Mouse (Mus musculus): ENCODE results near the gene Rasl11a.

The Rasl11a gene

DNA sequence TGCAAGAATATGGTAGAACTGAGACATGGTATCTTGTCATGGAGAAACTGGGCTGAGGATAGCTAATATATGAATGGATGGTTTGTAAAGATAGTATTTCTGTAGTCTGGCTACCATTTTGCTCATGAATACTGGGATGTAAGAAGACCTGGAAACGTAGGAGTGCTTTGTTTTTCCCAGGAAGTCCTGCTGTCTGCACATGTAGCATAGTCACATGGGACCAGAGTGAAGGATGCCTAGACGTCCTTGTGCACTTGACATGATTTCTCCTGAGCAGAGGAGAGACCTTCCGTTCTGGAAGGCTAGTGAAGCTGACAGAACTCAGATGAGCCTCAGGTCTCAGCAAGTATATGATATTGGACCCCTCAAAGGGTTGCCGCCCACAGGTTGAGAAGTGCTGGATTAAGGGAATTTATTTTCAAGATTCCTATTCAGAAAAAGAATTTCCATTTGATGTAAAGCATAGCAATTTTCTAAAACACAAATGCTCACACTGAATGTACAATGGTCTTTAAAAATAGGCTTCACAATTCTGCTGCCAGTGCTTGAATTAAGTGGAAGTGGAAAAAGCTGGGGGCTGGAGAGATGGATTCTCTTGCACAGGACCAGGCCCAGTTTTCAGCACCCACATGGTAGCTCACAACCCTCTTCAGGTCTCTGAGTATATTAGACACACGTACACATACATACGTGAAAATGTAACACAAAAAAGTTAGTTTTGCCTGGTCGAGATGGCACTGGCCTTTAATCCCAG lies 6.7 kb upstream of the Rasl11a start:
- no peak for TF ChIP-seq GATA4 (IDR thresholded peaks at IDR 0.05; ENCODE audit: insufficient replicate concordance, low read length)

DNA sequence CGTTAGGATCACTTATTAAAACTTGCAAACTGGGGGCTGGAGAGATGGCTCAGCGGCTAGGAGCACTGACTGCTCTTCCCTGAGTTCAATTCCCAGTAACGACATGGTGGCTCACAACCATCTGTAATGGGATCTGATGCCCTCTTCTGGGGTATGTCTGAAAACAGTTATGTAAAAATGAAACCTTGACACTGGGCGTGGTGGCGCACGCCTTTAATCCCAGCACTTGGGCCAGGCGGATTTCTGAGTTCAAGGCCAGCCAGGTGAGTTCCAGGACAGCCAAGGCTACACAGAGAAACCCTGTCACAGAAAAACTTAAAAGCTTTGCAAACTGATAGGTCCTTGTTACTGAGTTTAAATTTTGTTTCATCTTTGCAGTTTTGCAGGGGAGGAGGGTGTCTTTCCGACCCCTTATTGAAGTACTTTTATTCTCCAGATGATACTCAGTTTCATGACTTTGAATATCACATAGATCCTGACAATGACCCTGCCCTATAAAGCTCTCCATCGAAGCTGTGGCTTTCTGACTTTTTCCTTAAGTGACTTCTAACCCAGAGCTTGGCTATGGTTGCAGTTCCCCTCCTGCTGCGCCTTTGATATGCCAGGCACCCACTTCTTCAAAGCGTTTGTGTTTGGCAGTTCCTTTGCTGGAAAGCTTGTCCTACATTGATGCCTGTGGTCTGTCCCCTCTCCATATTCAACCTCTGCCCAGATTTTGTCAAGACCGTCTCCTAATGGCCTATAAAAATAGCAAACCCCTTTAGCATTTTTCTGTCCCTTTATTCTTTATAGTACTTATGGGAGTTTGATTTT lies 5.8 kb upstream of the Rasl11a start:
- no peak for TF ChIP-seq GATA4 (IDR thresholded peaks at IDR 0.05; ENCODE audit: insufficient replicate concordance, low read length)

DNA sequence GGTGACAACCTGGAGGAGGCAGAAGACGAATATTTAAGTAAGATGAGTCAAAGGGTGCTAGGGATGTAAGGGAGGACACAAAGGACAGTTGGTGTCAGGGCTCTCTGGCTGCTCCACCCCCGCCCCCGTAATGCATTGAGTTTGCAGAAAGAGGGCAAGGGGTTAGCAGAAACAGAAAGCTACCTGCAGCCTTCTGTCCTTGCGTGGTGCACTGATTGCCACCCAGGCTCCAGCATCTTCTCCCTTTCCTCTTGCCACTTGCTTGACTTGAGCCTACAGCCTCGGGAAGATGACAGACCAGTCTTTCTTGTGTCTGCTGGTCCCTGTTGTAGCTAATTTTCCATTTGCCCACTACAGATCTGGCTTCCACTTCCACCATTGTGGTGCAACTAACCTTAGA lies 5.1 kb upstream of the Rasl11a start:
- no peak for TF ChIP-seq GATA4 (IDR thresholded peaks at IDR 0.05; ENCODE audit: insufficient replicate concordance, low read length)

DNA sequence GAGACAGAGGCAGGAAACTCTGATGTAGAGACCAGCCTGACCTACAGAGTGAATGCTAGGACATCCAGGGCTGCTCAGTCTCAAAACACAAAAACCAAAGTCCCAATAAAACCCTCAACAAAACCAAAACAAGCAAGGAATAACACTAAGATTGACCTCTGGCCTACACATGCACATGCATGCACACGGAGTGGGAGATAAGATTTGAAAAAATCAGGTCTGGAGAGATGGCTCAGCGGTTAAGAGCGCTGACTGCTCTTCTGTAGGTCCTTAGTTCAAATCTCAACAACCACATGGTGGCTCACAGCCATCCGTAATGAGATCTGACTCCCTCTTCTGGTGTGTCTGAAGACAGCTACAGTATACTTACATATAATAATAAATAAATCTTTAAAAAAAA lies 4.4 kb upstream of the Rasl11a start:
- TF ChIP-seq GATA4 (IDR thresholded peaks at IDR 0.05; ENCODE audit: insufficient replicate concordance, low read length) = no peak

DNA sequence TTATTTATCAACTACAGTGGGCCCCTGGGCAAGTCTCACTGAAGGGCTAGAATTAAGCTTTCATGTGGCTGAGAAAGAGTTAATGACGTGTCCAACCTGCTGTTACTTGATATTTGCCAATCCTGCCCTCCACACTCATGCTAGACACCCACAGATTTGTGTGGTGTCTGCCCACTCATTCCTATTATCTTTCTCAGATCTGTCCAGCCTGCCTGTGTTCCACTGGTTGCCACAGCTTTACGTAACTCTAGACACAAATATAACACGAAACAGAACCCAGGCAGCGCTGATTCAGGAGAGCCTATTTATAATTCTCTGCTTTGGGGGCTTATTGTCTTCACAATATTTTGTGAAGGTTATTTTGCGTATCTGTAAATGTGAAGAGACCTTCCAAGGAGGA lies 3.6 kb upstream of the Rasl11a start:
- no peak for TF ChIP-seq GATA4 (IDR thresholded peaks at IDR 0.05; ENCODE audit: insufficient replicate concordance, low read length)

DNA sequence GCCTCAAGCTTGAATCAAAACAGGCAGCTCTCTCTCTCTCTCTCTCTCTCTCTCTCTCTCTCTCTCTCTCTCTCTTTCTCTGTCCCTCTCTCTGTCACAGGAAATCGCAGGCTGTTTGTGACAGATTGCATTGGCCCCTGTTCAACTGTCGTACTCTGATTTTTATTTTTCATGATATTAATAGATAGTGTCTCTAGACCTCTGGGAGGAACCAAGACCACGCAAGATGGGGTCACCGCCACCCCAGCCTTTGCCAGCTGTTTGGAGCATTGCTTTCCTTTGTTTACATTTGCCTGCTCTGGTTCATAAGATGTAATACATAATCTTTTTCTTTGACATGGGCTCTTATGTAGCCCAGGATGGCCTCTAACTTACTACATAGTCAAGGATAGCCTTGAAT lies 2.9 kb upstream of the Rasl11a start:
- no peak for TF ChIP-seq GATA4 (IDR thresholded peaks at IDR 0.05; ENCODE audit: insufficient replicate concordance, low read length)

DNA sequence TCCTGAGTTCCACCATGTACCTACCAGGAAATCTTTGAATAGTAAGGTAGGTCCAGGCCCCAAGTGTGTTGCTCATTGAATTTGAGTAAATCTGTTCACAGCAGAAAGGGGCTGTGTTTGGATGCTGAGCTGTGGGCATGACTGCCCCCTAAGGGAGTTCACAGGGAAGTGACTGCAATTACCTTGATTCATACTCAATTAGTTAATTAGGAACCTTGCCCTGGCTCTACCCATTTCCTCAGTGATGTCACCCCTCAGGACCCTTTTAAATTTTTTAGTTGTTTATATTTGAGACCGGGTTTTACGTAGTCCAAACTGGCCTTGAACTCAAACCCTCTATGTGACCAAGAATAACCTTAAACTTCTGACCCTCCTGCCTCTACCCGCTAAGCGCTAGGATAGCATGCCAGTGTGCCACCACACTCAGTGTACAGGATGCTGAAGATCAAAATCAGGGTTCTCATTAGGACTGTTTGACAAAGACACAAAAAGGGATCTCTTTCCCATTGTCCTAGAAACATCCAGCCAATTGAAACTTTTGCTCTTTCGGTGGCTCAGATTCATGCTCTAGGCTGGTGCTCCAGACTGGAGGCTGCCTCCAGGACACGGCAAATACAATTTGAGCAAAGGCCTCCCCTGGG lies 450 bp upstream of the Rasl11a start:
- no peak for TF ChIP-seq GATA4 (IDR thresholded peaks at IDR 0.05; ENCODE audit: insufficient replicate concordance, low read length)

DNA sequence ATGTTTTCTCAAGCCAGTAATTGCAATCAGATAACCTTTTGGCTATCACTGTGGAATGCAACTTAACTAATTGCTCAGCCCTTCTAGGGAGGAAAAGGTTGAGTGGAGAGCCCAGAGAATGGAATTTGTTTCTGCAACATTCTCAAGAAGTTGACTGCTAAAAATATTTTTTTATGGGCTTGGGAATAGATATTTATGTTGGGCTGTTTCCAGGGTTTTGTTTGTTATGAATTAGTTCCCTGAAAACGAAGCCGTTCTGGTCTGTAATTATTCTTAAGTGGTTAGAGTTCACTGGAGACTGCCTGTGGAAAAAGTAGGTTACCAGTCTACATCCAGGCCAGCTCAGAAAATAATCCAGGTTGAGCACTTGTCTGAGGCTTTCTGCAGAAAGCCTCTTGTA lies 1.6 kb downstream of the Rasl11a start:
- no peak for TF ChIP-seq GATA4 (IDR thresholded peaks at IDR 0.05; ENCODE audit: insufficient replicate concordance, low read length)

DNA sequence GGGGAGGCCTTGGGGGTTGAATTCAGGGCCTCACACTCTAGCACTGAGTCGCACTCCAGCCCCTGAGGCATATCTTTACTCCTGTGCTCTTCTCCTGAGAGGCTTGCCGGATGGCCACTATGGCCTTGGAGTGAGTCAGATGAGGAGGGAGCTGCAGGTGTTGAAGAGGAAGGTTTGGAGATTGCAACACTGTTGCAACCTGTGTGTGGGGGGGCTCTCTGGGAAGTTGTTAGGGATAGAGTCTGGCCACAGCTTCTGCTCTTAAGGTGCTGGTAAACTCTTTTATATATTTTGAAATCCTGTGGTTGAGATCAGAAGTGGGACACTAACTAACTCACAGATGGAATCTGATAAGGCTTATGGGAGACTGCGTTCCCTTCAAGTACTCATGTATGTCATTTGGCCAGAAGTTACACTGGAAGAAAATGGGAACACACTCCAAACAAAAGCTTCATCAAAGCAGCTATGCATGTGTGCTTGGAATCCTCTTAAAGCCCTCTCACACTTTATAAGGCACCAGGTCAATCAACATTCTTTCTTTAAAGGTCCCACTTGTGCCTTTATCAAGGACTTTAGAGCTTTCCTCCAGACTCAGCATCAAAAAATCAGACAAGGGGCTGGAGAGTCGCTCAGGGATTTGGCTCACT lies 4.2 kb downstream of the Rasl11a start:
- no peak for TF ChIP-seq GATA4 (IDR thresholded peaks at IDR 0.05; ENCODE audit: insufficient replicate concordance, low read length)

DNA sequence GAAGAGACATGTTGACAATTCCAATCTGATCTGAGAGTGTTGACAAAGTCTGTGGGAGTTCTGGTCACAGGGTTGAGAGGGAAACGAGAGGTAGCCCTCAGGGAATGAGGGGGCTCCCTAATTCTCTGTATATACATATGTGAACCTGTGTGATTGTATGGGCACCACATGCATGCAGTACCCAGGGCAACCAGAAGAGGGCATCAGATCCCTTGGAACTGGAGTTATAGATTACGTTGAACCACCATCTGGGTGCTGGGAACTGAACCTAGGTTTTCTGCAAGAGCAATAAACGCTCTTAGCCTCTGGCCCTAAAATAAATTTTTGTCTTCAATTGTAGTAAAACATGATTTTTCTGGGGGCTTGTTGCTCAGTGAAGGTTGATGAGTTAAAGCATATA lies 11.2 kb downstream of the Rasl11a start:
- TF ChIP-seq GATA4 (IDR thresholded peaks at IDR 0.05; ENCODE audit: insufficient replicate concordance, low read length) = no peak

DNA sequence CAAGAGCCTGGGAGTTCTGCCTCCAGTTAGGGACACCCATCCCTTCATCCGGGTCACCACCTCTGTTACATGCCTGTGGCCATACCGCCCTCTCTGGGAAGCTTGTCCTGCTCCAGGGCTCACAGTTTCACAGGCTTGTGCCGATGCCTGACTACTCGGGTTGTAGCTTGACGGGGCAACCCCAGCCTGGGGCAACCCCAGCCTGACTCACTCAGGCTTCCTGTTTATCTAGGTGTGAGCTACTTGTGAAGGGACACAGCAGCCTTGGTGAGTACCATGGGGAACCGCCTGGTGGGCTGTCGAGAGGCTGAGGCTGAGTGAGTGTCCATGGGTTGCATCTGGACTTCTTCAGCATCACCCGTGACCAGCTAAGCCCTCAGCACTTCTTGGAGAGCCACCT lies 12.7 kb downstream of the Rasl11a start:
- no peak for TF ChIP-seq GATA4 (IDR thresholded peaks at IDR 0.05; ENCODE audit: insufficient replicate concordance, low read length)

DNA sequence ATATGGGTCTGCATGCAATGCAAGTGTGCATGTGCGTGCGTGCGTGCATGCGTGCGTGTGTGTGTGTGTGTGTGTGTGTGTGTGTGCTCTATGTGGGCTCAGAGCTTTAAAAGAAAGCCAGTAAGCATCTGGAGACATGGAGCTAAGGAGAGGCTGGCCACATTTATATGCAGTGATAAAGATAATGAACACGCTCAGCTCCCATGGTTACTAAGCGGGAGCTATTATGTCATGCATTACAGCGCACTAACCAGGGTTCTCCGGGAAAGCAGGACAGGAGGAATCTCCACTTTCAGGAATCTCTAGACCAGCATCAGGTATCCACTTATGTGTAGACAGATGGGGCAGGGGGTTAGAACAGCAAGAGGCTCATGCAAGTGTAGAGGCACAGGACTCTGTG lies 13.9 kb downstream of the Rasl11a start:
- no peak for TF ChIP-seq GATA4 (IDR thresholded peaks at IDR 0.05; ENCODE audit: insufficient replicate concordance, low read length)

DNA sequence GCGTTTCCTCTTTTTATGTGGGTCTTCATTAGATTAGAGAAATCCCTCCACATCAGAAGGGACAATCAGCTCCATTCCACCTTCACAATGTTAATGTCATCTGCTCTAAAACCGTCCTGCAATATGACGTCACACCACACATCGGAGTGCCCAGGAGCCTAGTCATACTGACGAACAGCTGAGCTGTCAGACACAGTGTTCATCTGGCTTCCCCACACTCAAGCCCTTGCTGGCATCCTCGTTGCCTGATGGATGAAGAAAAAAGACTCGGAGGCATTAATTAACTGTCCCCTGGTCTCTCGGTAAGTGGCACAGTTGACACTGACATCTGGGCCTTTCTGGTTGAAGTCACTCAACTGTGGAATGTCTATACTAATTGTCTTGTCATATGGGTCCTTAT lies 14.4 kb downstream of the Rasl11a start:
- TF ChIP-seq GATA4 (IDR thresholded peaks at IDR 0.05; ENCODE audit: insufficient replicate concordance, low read length) = no peak

DNA sequence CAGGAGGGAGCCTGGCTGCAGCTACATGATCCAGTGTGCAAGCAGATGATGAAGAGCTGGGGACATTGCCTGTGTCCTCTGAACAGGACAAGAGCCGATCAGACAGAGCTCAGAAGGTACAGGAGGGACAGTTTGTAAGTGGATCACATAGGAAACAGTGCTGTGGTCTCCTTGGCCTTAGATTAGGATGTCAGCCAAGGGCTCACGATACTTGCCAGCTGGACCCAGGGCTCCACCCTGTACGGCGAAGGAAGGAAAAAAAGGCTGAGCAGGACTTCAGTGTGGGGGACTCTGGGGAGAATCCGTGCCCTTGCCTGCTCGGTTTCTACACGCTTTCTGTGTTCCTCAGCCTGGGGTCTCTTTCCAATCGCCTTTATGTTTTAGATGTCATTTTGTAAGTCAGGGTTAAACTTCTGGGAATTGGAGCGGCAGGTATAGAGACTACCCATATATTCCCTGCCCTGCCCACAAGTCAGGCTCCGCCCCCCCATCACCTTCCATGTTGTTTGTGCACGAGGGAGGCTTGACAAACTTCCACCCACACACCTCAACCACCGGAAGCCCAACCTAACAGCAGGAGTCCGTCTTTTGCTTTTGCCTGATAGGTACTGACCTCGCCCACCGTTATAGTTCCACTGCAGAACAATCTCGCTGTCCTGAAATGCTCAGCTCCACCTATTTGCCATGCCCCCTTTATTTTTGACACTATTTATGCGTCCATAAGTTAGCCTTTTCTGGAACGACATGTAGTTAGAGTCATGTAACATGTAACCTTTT lies 15.5 kb downstream of the Rasl11a start:
- TF ChIP-seq GATA4 (IDR thresholded peaks at IDR 0.05; ENCODE audit: insufficient replicate concordance, low read length) = no peak

DNA sequence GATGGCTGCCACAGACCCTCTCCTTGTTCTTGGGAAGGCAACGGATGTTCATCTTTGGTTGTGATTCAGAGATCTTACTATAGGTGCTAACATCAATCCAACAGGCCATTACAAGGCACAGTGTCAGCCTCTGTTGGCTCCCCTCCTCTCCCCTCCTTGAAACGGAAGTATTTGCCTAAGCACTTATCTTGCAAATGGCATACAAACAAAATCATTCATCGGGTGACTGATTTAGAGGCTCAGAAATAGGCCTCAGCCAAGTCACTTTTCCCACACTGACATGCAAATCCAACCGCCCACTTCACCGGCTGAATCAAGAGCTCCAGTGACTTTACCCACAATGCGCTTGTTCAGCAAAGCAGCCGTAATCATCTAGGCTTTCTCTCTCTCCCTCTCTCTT lies 16.7 kb downstream of the Rasl11a start:
- no peak for TF ChIP-seq GATA4 (IDR thresholded peaks at IDR 0.05; ENCODE audit: insufficient replicate concordance, low read length)

All from liver, adult (tissue).